Mouse (Mus musculus) erythroblast, embryonic 14.5 days (primary cell): ENCODE data around the gene Nepro.

Source experiments
- GATA1 ChIP-seq: IDR thresholded peaks from 2 replicates; pipeline ENCODE4 v1.6.1; 2012; ENCODE audit warnings: low read length, inconsistent platforms, mixed read lengths
- TAL1 ChIP-seq: IDR thresholded peaks from 3 replicates; pipeline ENCODE4 v1.6.1; 2012; ENCODE audit warnings: low read length, inconsistent platforms, mixed read lengths

- TF ChIP-seq GATA1 (no peak), TAL1 (no peak)
Measured at GRCm38 (mm10) chr16:44774201-44774600, 50.1 kb downstream of the Nepro start.
